Mouse (Mus musculus) embryonic facial prominence, embryonic 14.5 days (tissue): Measurements from ENCODE around the gene Rad9a. TPM values are rescaled to one million over a fixed set of nuclear protein-coding genes. Genes with fewer than 3 reads are reported as not detected.
A peak's percentile ranks its signal among the peaks of the same experiment; 100 is the strongest.
"Not testable (repeated sequence)": the region's sequence is repeated elsewhere in the genome, so short reads cannot be mapped to it uniquely, and the experiment has no call there.

ENCODE experiments used
- ATAC-seq: fragments of 200-750 bp; cut with Nextera tagmentation; 2 replicates; pipeline ENCODE4 v1.8.0; 2017; ENCODE audit warnings: low read depth, moderate number of reproducible peaks, moderate TSS enrichment
- DNase-seq: peaks from one replicate; pipeline ENCODE4 v3.0.0-alpha.2; 2015; ENCODE audit warnings: low spot score
- H3K27ac ChIP-seq: fragments of 300-500 bp; sonication (generic); replicated peaks from 2 replicates; pipeline ENCODE4 v1.5.1; 2014; ENCODE audit warnings: low read depth, mild to moderate bottlenecking, low read length, moderate library complexity
- H3K27me3 ChIP-seq: fragments of 300-500 bp; sonication (generic); replicated peaks from 2 replicates; pipeline ENCODE4 v1.6.1; 2014; ENCODE audit warnings: low read length; ENCODE audit not compliant: control insufficient read depth, insufficient read depth
- H3K36me3 ChIP-seq: fragments of 300-500 bp; sonication (generic); 2 replicates; pipeline ENCODE4 v1.6.1; 2014; ENCODE audit warnings: low read length, mixed read lengths; ENCODE audit not compliant: control insufficient read depth, insufficient read depth
- H3K4me1 ChIP-seq: fragments of 300-500 bp; sonication (generic); 2 replicates; pipeline ENCODE4 v1.6.1; 2014; ENCODE audit warnings: antibody characterized with exemption, low read length; ENCODE audit not compliant: control insufficient read depth, insufficient read depth
- H3K4me2 ChIP-seq: fragments of 300-500 bp; sonication (generic); 2 replicates; pipeline ENCODE4 v1.6.1; 2014; ENCODE audit warnings: low read depth, mild to moderate bottlenecking, low read length, moderate library complexity, mixed read lengths
- H3K4me3 ChIP-seq: fragments of 300-500 bp; sonication (generic); 2 replicates; pipeline ENCODE4 v1.5.1; 2014; ENCODE audit warnings: low read depth, mild to moderate bottlenecking, low read length
- H3K9ac ChIP-seq: fragments of 300-500 bp; sonication (generic); 2 replicates; pipeline ENCODE4 v1.6.1; 2014; ENCODE audit warnings: low read depth, mild to moderate bottlenecking, low read length, moderate library complexity, mixed read lengths
- H3K9me3 ChIP-seq: fragments of 300-500 bp; sonication (generic); 2 replicates; pipeline ENCODE4 v1.6.1; 2016; ENCODE audit warnings: low read length; ENCODE audit not compliant: control insufficient read depth
- WGBS: fragments of 180-500 bp; shearing (Covaris S2); extraction: QIAGEN DNeasy Blood & Tissue Kit; methylation state at CpG from one replicate; pipeline ENCODE4 v1.1.7; 2014; 5-methylcytosine and 5-hydroxymethylcytosine counted together
- polyA plus RNA-seq: library from polyadenylated mRNA; unstranded; fragments of >200 nt; fragmentation: Nextera tagmentation; extraction: Ambion mirVana; gene quantifications from 2 replicates; pipeline ENCODE4 v1.2.1, GENCODE M21; 2014

Gene Rad9a
- 28.9 and 32.4 TPM in 2 replicates for polyA plus RNA-seq

- 0% methylated on average over 33 of the region's 34 CpGs for WGBS
- Histone ChIP-seq H3K9me3 (no peaks in the 10 kb centered on the region), H3K4me3 (peak within 1 kb of the TSS; percentile 61)
Measured at GRCm38 (mm10) chr19:4201291-4201909, at the start of gene Rad9a. TSS of gene Rad9a (minus strand) at chr19:4201662.

GRCm38 (mm10) chr19:4248683-4249082 is 47.2 kb upstream of the Rad9a start:
- H3K27ac ChIP-seq, H3K4me2 ChIP-seq, DNase-seq, H3K9me3 ChIP-seq, H3K9ac ChIP-seq, H3K27me3 ChIP-seq, H3K4me1 ChIP-seq, H3K4me3 ChIP-seq, ATAC-seq, H3K36me3 ChIP-seq: not testable (repeated sequence)
- 71% methylated on average over 1 of the region's 1 CpGs for WGBS

More at GRCm38 (mm10) chr19:4201291-4201909, at the start of gene Rad9a:
- peak; percentile 99 for DNase-seq
- peak within 1 kb of the TSS; percentile 58; the same call in 1 of the 2 replicates for H3K27ac ChIP-seq
- peak within 1 kb of the TSS; percentile 74 for H3K9ac ChIP-seq
- H3K36me3 ChIP-seq, result peaks cover 38% of the 10 kb centered on the region
- ATAC-seq, result peak; percentile 77
- H3K4me1 ChIP-seq, result peaks cover 14% of the 10 kb centered on the region
- H3K4me2 ChIP-seq, result peak within 1 kb of the TSS; percentile 92
- no peaks in the 10 kb centered on the region for H3K27me3 ChIP-seq

DNA sequence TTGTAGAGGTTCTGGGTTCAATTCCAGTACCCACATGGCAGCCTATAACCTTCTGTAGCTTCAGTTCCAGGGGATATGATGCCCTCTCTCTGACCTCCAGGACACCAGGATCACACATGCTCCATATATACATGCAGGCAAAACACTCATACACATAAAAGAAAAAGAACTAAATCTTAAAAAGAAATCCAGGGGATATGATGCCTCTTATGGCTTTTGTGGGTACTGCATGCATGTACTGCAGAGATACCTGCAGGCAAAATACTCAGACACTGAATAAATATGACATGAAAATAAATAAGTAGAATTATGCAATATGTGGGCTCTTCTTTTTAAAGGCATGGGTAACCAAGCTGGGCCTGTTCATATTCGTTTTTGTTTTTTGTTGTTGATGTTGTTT is 45.5 kb upstream of the Rad9a start:
- H3K4me2 ChIP-seq, result no peak overlapping the region
- H3K9ac ChIP-seq, result no peak overlapping the region
- no peak for DNase-seq
- H3K4me1 ChIP-seq, result no peaks in the 10 kb centered on the region
- H3K9me3 ChIP-seq, result no peaks in the 10 kb centered on the region
- H3K36me3 ChIP-seq, result no peaks in the 10 kb centered on the region
- no peaks in the 10 kb centered on the region for H3K27me3 ChIP-seq
- H3K27ac ChIP-seq, result no peak overlapping the region
- no peak for ATAC-seq
- 47% methylated on average over 1 of the region's 1 CpGs for WGBS
- H3K4me3 ChIP-seq, result no peak overlapping the region

DNA sequence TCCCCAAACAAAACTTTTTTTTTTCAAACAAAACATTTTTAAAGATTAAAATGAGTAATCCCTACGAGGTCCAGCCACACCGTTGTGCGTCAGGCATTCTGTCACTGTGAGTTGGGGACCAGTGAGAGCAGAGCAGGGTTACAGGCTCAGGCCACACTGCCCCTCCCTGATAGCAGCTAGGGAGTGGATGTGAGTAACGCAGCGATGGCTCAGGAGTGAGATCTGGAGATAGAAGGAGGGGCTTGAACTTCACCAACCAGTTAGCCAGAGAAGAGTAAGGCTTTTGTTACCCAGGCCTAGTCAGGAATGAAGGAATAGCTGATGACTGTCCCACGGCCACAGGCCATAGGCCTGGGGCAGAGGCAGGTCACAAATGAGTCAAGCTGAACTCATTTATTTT is 43.3 kb upstream of the Rad9a start:
- no peak overlapping the region for H3K4me2 ChIP-seq
- DNase-seq, result no peak
- H3K27me3 ChIP-seq, result no peaks in the 10 kb centered on the region
- H3K36me3 ChIP-seq, result no peaks in the 10 kb centered on the region
- H3K4me1 ChIP-seq, result no peaks in the 10 kb centered on the region
- no peak overlapping the region for H3K4me3 ChIP-seq
- H3K9me3 ChIP-seq, result no peaks in the 10 kb centered on the region
- ATAC-seq, result no peak
- H3K9ac ChIP-seq, result no peak overlapping the region
- 77% methylated on average over 6 of the region's 6 CpGs for WGBS
- no peak overlapping the region for H3K27ac ChIP-seq

DNA sequence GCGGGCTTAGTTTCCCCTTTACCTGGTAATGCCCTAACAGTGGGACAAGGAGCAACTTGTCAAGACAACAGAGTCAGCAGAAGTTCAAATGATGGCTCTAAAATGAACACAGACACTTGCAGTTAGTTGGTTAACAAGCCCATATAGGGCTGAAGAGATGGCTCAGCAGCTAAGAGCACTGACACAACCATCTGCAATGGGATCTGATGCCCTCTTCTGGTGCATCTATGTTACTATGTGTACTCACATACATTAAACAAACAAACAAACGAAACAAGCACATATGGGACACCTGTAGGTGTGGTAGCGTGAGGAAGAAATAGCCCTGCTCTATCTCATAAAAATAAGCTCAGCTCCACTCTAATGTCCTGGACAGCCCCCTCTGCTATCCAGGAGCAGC is 41.0 kb upstream of the Rad9a start:
- Histone ChIP-seq H3K4me2 (no peak overlapping the region), H3K36me3 (no peaks in the 10 kb centered on the region), H3K27me3 (no peaks in the 10 kb centered on the region), H3K4me3 (no peak overlapping the region), H3K4me1 (no peaks in the 10 kb centered on the region), H3K9ac (no peak overlapping the region), H3K9me3 (no peaks in the 10 kb centered on the region), H3K27ac (no peak overlapping the region)
- no peak for DNase-seq
- ATAC-seq, result no peak
- WGBS, result 75% methylated on average over 3 of the region's 3 CpGs

- H3K4me3 ChIP-seq, result no peak overlapping the region
- ATAC-seq (no peak), DNase-seq (no peak)
- H3K9ac ChIP-seq, result no peak overlapping the region
- H3K27ac ChIP-seq, result no peak overlapping the region
- H3K36me3 ChIP-seq, result no peaks in the 10 kb centered on the region
- no peaks in the 10 kb centered on the region for H3K27me3 ChIP-seq
- no peaks in the 10 kb centered on the region for H3K4me1 ChIP-seq
- WGBS, result 40% methylated on average over 8 of the region's 8 CpGs
- no peak overlapping the region for H3K4me2 ChIP-seq
- H3K9me3 ChIP-seq, result no peaks in the 10 kb centered on the region
Measured at GRCm38 (mm10) chr19:4240247-4240668, 38.8 kb upstream of the Rad9a start.

GRCm38 (mm10) chr19:4234548-4234947 is 33.1 kb upstream of the Rad9a start:
- H3K36me3 ChIP-seq, result no peaks in the 10 kb centered on the region
- no peak overlapping the region for H3K4me3 ChIP-seq
- DNase-seq, result no peak
- no peak for ATAC-seq
- no peak overlapping the region for H3K27ac ChIP-seq
- no peak overlapping the region for H3K9ac ChIP-seq
- no peak overlapping the region for H3K4me2 ChIP-seq
- WGBS, result 63% methylated on average over 4 of the region's 4 CpGs
- H3K4me1 ChIP-seq, result peaks cover 10% of the 10 kb centered on the region; the same call in 1 of the 2 replicates
- no peaks in the 10 kb centered on the region for H3K27me3 ChIP-seq
- no peaks in the 10 kb centered on the region for H3K9me3 ChIP-seq

DNA sequence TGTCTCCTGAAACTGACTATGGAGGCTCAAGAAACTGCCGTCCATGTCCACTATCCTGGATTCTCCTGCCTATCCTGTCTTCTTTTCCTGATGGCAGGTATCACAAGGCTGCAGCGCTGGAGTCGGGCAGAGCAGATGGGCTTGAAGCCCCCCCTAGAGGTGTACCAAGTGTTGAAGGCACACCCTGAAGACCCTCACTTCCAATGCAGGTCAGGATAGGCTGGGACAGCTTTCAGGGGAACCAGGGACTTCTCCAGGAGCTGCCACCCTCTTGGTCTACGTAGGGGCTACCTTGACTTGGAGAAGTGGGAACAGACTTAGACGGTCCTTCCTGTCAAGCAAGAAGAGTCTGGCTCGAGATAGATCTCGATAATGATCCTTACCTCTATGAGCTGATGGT is 31.2 kb upstream of the Rad9a start:
- no peak for DNase-seq

GRCm38 (mm10) chr19:4232186-4232572 is 30.7 kb upstream of the Rad9a start:
- H3K9ac ChIP-seq, result peak overlapping the region; percentile 73
- H3K4me1 ChIP-seq, result peaks cover 10% of the 10 kb centered on the region; the same call in 1 of the 2 replicates
- no peaks in the 10 kb centered on the region for H3K36me3 ChIP-seq
- no peaks in the 10 kb centered on the region for H3K27me3 ChIP-seq
- 72% methylated on average over 2 of the region's 2 CpGs for WGBS
- ATAC-seq (no peak), DNase-seq (no peak)
- H3K4me3 ChIP-seq, result peak overlapping the region; percentile 59
- peak overlapping the region; percentile 61; the same call in 1 of the 2 replicates for H3K27ac ChIP-seq
- H3K4me2 ChIP-seq, result peak overlapping the region; percentile 85
- no peaks in the 10 kb centered on the region for H3K9me3 ChIP-seq

More for the DNA sequence above, 31.2 kb upstream of the Rad9a start:
- Histone ChIP-seq H3K27me3 (no peaks in the 10 kb centered on the region), H3K9me3 (no peaks in the 10 kb centered on the region), H3K4me3 (no peak overlapping the region), H3K4me1 (peaks cover 10% of the 10 kb centered on the region; the same call in 1 of the 2 replicates), H3K9ac (peak overlapping the region; percentile 73; the same call in 1 of the 2 replicates), H3K36me3 (no peaks in the 10 kb centered on the region), H3K27ac (no peak overlapping the region), H3K4me2 (peak overlapping the region; percentile 85)
- no peak for ATAC-seq
- WGBS, result 85% methylated on average over 7 of the region's 7 CpGs
